Mouse (Mus musculus) right cerebral cortex, adult 18-20 months (tissue): ENCODE measurements around the gene Sebox.

ENCODE experiments used
- DNase-seq: peaks from one replicate; pipeline ENCODE4 v3.0.0; 2022; ENCODE audit warnings: mixed read lengths

The Sebox gene

DNA sequence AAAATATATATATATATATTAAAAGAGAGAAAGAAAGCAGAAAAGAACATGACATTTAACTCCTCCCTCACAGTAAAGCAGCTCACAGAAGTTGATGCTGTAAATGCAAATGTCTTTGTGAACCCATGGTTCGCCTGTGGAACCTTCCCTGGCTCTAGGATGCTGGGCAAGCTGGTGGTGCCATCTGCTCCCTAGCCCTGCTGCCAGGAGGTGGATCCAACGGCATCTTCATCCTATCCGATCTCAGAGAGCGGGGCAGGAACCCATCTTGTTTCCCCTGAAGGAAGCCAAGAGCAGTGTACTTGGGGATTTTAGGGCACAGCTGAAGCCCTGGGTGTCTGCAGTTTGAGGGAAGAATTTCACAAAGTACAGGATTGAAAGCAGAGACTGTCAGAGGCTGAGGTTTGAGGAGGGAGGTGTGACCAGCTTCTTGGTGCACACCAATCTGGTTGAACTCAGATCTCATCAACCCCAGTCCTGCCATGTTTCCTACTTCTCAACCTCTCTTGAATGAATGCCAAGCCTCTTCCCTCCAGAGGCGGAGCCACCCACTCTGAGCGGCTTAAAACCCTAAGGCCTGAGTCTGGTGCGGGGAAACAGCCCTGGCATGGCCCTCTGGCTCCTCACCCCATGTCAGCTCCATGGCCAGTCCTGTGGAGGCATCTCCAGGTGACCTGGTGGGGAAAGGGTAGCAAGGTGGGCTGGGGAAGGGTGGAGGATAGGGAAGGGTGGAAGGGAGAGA lies at the start of gene Sebox:
TSS of gene Sebox (plus strand) at position 539 of the 742 bp plus-strand sequence.
- DNase-seq, result peak; percentile 29

GRCm38 (mm10) chr11:78453675-78454074 lies 49.6 kb upstream of the Sebox start:
- DNase-seq, result peak; percentile 62

- no peak for DNase-seq
These were observed 49.0 kb upstream of the Sebox start for GRCm38 (mm10) chr11:78454276-78454675.

- no peak for DNase-seq
These were observed 47.9 kb upstream of the Sebox start for GRCm38 (mm10) chr11:78455308-78455707.

DNA sequence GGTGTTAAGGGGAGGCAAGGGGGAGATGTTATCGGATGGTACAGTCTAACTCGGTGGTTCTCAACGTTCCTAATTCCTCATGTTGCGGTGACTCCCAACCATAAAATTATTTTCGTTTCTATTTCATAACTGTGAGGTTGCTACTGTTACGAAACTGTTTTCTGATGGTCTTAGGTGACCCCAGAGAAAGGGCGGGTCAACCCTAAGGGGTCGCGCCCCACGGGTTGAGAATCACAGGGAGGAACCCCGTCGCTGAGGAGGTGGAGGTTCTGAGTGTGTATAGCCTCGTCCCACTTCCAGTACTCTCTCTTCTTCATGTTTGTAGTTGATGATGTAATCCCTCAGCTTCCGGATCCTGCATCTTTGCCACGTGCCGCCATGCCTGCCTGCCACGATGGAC lies 44.5 kb upstream of the Sebox start:
- DNase-seq, result no peak

DNA sequence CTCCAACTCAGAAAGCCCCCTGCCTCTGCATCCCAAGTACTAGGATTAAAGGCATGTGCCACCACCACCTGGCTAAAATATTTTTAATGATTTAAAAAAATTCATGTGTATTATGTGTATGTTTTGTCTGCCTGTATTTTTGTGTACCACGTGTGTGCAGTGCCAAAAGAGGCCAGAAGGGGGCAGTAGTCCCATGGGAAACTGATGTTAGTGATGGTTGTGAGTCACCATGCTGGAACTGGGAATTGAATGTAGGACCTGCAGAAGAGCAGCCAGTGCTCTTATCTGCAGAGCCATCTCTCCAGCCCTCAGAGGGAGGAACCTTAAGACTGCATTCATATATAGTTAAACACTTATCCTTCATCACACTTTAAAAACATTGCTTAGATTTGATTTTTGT lies 41.4 kb upstream of the Sebox start:
- no peak for DNase-seq

DNA sequence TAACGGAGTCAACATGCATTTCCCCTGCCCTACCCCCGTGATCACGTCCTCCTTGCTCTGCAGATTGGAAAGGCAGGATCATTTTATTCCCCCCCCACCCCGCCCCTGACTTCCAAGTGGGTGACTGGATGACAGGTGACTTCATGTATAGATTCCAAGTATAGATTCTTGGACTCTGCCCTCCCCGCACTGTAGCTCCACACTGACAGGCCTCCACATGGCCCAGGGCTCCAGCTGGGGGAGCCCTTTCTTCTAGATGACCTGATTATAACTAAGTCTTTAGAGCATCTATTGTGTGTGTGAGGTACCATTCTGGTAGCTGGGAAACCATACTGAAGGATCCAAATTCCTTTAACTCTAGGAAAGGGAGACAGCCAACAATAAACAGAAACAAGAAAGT lies 40.6 kb upstream of the Sebox start:
- DNase-seq, result no peak

DNA sequence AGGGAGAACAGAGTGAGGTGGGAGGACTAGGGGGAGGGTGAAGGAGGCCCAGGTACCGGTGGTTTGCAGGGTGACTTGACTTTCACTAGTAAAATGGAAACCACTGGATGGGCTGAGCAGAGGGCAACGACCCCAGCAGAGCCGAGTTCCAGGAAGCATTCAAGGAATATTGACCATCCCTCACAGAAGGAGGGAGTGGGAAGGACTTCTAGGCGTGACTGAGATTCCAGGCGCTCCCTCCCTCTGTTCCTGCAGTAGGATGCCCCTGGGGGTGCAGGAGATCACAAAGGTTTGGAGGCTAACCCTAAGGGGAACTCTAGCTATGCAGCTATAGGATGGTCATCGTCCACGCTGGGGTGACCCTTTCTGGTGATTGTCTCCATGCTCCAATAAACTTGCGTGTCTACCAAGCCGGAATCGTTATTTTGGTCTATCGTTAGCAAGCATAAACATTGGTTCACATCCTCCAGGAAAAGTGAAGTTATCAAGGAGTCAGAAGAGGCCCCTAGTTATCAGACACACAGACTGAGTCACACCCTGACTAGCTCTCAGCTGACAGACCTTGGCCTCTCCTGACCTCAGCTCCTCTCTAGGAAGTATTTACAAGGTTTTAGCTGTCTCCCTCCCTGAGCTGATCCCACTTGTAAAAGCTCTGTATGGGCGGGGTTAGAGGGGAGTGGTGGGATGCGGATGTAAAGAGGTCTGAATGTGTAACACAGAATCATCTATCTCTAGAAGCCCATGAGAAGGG lies 39.8 kb upstream of the Sebox start:
- no peak for DNase-seq

- DNase-seq, result no peak
These were observed 38.1 kb upstream of the Sebox start for GRCm38 (mm10) chr11:78465116-78465515.

- DNase-seq, result peak; percentile 84
These were observed 37.6 kb upstream of the Sebox start, which contains the start of gene Slc46a1 for GRCm38 (mm10) chr11:78465568-78466180. Gene Slc46a1, plus strand, starts transcription at chr11:78465697.

- DNase-seq, result no peak
These were observed 36.9 kb upstream of the Sebox start for GRCm38 (mm10) chr11:78466242-78466912.

- DNase-seq, result no peak
These were observed 35.7 kb upstream of the Sebox start for GRCm38 (mm10) chr11:78467515-78467914.

DNA sequence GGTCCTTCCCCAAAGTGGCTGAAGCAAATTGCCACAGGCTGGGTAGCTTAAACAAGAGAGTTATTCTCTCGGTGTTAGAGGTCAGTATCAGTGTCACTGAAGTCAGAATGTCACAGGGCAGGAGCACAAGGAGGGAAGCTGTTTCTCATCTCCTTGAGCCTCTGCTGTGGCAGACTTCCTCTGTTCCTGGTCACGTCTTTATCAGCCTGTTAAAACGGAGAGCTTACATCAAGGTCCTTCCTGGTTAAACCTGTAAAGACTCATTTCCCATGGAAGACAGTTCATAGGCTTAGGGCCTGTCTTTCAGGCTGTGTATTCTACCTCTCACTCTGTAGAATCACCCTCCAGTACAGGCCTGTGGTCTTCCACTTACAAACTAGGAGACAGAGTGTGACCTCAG lies 35.3 kb upstream of the Sebox start:
- DNase-seq, result no peak

GRCm38 (mm10) chr11:78471326-78472103 lies 31.7 kb upstream of the Sebox start:
- no peak for DNase-seq

DNA sequence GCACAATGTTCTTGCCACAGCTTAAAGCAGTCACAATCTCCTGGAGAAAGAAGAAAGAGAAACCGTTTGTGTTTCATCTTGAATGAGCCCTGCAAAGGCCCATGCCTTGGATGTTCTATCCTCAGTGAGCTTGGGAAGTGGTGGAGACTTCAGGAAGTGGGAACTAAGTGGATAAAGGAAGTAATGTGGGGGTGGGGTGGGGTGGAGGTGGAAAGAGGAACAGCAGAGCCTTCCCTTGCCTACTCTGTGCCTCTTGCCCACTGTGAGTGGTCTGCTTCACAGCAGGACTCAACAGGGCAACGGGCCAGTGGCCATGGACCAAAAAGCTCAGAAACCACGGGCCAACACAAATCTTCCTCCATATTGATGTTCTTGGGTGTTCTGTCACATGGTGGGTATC lies 28.0 kb upstream of the Sebox start:
- DNase-seq, result no peak

DNA sequence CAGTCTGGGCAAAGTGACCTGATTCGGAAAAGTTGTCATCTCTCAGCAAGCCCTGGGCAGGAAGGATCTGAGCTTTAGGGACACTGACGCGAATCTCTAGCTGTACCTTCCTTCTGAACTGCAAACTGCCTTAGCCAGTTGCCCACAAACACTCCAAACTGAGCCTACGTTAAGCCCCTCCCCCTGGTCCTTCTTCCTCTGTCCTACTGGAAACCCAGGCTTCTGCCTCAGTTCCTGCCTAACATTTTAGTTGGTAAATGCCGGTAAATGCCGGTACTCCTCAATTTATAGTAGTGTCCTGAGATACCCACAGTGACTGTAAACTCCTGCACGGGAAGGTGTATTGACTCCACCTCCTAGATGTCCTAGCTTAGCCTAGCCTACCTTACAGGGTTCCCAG lies 19.6 kb upstream of the Sebox start:
- DNase-seq, result no peak

- DNase-seq, result peak; percentile 67
These were observed 15.1 kb upstream of the Sebox start for GRCm38 (mm10) chr11:78488168-78488567.

DNA sequence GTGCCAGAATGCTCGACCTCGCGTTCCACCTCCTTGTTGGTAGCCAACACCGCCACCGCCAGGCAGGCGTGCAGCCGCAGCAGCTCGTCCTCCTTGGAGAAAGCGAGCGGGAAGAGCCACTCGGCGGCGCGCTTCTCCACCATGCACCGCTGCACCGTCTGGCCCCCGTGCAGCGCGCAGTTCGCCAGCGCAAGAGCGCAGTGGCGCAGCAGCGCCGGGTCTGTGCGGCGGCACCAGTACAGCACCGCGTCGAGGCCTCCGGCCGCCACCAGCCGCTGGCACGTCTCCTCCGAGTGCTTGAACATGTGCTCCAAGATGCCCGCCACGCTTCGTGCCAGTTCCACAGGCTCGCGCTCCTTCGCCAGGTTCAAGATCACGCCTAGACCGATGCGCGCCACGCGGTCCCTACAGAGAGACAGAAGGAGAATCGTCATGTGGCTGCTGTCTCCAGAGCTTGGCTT lies 12.4 kb upstream of the Sebox start:
- peak; percentile 70 for DNase-seq

DNA sequence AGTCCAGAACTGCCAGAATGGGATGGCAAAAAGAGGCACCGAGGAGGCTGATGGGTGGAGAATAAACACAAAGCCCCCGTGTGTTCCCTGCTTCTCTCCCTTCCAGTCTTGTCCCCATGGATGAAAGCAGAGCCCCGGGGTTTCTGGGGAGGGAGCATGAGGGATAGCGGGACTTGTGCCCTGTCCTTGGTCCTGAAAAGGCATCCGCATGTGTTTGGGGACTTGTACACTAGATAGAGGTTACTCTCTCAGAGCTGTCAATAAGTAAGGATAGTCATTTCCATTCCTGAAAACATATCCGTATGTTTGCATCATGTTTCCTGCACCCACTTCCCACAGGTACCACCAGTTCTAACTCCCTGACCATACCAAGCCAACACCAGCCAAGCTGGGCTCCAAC lies 7.3 kb upstream of the Sebox start:
- no peak for DNase-seq

DNA sequence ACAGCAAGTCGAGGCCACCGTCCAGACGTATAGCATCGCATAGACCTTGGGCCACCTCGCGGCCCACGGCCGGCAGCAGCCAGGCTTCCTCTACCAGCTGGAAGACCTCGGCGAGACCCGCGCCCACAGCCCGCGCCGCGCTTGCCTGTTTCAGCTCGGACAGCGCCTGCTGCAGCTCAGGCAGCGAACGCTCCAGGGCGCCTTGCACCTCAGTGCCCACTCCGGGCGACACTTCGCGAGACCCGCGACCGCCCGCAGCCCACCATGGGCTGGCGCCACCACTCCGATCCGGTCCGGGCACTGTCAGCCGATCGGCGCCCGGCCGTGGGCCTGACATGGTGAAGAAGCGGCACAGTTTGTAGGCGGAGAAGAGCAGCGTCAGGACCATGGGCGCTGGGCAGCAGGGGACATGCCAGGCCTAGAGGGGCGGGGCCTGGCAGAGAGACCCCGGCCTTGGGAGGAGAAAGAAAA lies 6.1 kb upstream of the Sebox start:
- peak; percentile 41 for DNase-seq

- DNase-seq, result peak; percentile 96
These were observed 5.4 kb upstream of the Sebox start, which contains the start of gene Sarm1 for GRCm38 (mm10) chr11:78497544-78498522. Gene Sarm1, minus strand, starts transcription at chr11:78497754.
